Mouse (Mus musculus): ENCODE measurements around the gene Tmem63a. TPM values are rescaled to one million over a fixed set of nuclear protein-coding genes. Genes with fewer than 3 reads are reported as not detected.
A peak's percentile ranks its signal among the peaks of the same experiment; 100 is the strongest.
"Not testable (repeated sequence)": the region's sequence is repeated elsewhere in the genome, so short reads cannot be mapped to it uniquely, and the experiment has no call there.

Tmem63a gene
- 1.1 and 1.3 TPM in 2 replicates for polyA plus RNA-seq (2014; fragmentation: Nextera tagmentation; extraction: Ambion mirVana)

- DNase-seq (ENCODE audit: low spot score) (peak; percentile 50), ATAC-seq (peak; percentile 61)
- H3K4me3 ChIP-seq (ENCODE audit: low read depth, low read length): peak within 1 kb of the TSS; percentile 64
- H3K27me3 ChIP-seq (replicated peaks; ENCODE audit: control insufficient read depth, insufficient read depth, low read length): peaks cover 41% of the 10 kb centered on the region
- peak within 1 kb of the TSS; percentile 65 for H3K9ac ChIP-seq (ENCODE audit: low read length)
- peak within 1 kb of the TSS; percentile 93 for H3K4me2 ChIP-seq (ENCODE audit: low read length)
- peaks cover 5% of the 10 kb centered on the region; the same call in 1 of the 2 replicates for H3K4me1 ChIP-seq (ENCODE audit: control insufficient read depth, insufficient read depth, low read length)
- H3K27ac ChIP-seq (ENCODE audit: low read depth, low read length): no peak within 1 kb of the TSS
- WGBS: under 1% methylated on average over 70 of the region's 73 CpGs
- H3K36me3 ChIP-seq (ENCODE audit: control insufficient read depth, insufficient read depth, low read length): no peaks in the 10 kb centered on the region
- H3K9me3 ChIP-seq (replicated peaks; ENCODE audit: control insufficient read depth, low read length): no peaks in the 10 kb centered on the region
Measured at GRCm38 (mm10) chr1:180942166-180943031, at the start of gene Tmem63a. Gene Tmem63a (plus strand): TSS chr1:180942344.

- 72% methylated on average over 10 of the region's 10 CpGs for WGBS
- no peak within 1 kb of the TSS for H3K9ac ChIP-seq (ENCODE audit: low read length)
- DNase-seq (ENCODE audit: low spot score) (no peak), ATAC-seq (no peak)
- peaks cover 10% of the 10 kb centered on the region; the same call in 1 of the 2 replicates for H3K27me3 ChIP-seq (replicated peaks; ENCODE audit: control insufficient read depth, insufficient read depth, low read length)
- no peak within 1 kb of the TSS for H3K4me3 ChIP-seq (ENCODE audit: low read depth, low read length)
- H3K9me3 ChIP-seq (replicated peaks; ENCODE audit: control insufficient read depth, low read length): no peaks in the 10 kb centered on the region
- H3K4me2 ChIP-seq (ENCODE audit: low read length): no peak within 1 kb of the TSS
- no peak within 1 kb of the TSS for H3K27ac ChIP-seq (ENCODE audit: low read depth, low read length)
- H3K36me3 ChIP-seq (ENCODE audit: control insufficient read depth, insufficient read depth, low read length): no peaks in the 10 kb centered on the region
- peaks cover 6% of the 10 kb centered on the region; the same call in 1 of the 2 replicates for H3K4me1 ChIP-seq (ENCODE audit: control insufficient read depth, insufficient read depth, low read length)
Measured at GRCm38 (mm10) chr1:180892808-180893207, 49.3 kb upstream of the Tmem63a start, which contains the start of gene Lefty2. Gene Lefty2 (plus strand): TSS chr1:180893108.

GRCm38 (mm10) chr1:180894088-180894987 lies 47.8 kb upstream of the Tmem63a start:
- DNase-seq (ENCODE audit: low spot score); H3K9me3 ChIP-seq (replicated peaks; ENCODE audit: control insufficient read depth, low read length); H3K9ac ChIP-seq (ENCODE audit: low read length); H3K4me1 ChIP-seq (ENCODE audit: control insufficient read depth, insufficient read depth, low read length); ATAC-seq; H3K27ac ChIP-seq (ENCODE audit: low read depth, low read length); H3K36me3 ChIP-seq (ENCODE audit: control insufficient read depth, insufficient read depth, low read length): not testable (repeated sequence)
- WGBS: 4% methylated on average over 37 of the region's 51 CpGs
- Histone ChIP-seq H3K27me3 (replicated peaks; ENCODE audit: control insufficient read depth, insufficient read depth, low read length) (peaks cover 10% of the 10 kb centered on the region; the same call in 1 of the 2 replicates), H3K4me2 (ENCODE audit: low read length) (peak overlapping the region; percentile 37), H3K4me3 (ENCODE audit: low read depth, low read length) (peak overlapping the region; percentile 8; the same call in 1 of the 2 replicates)

GRCm38 (mm10) chr1:180901107-180901506 lies 41.0 kb upstream of the Tmem63a start:
- Histone ChIP-seq H3K4me2 (ENCODE audit: low read length) (no peak overlapping the region), H3K4me3 (ENCODE audit: low read depth, low read length) (no peak overlapping the region), H3K9ac (ENCODE audit: low read length) (no peak overlapping the region), H3K36me3 (ENCODE audit: control insufficient read depth, insufficient read depth, low read length) (peaks cover 3% of the 10 kb centered on the region; the same call in 1 of the 2 replicates), H3K27me3 (replicated peaks; ENCODE audit: control insufficient read depth, insufficient read depth, low read length) (no peaks in the 10 kb centered on the region), H3K27ac (ENCODE audit: low read depth, low read length) (no peak overlapping the region), H3K9me3 (replicated peaks; ENCODE audit: control insufficient read depth, low read length) (no peaks in the 10 kb centered on the region), H3K4me1 (ENCODE audit: control insufficient read depth, insufficient read depth, low read length) (peaks cover 9% of the 10 kb centered on the region)
- DNase-seq (ENCODE audit: low spot score): peak; percentile 88
- ATAC-seq: no peak
- WGBS: under 1% methylated on average over 4 of the region's 4 CpGs

- H3K9ac ChIP-seq (ENCODE audit: low read length): no peak overlapping the region
- no peak overlapping the region for H3K27ac ChIP-seq (ENCODE audit: low read depth, low read length)
- no peak for ATAC-seq
- H3K36me3 ChIP-seq (ENCODE audit: control insufficient read depth, insufficient read depth, low read length): peaks cover 21% of the 10 kb centered on the region
- H3K27me3 ChIP-seq (replicated peaks; ENCODE audit: control insufficient read depth, insufficient read depth, low read length): no peaks in the 10 kb centered on the region
- peaks cover 9% of the 10 kb centered on the region for H3K4me1 ChIP-seq (ENCODE audit: control insufficient read depth, insufficient read depth, low read length)
- WGBS: 38% methylated on average over 5 of the region's 5 CpGs
- no peak for DNase-seq (ENCODE audit: low spot score)
- no peaks in the 10 kb centered on the region for H3K9me3 ChIP-seq (replicated peaks; ENCODE audit: control insufficient read depth, low read length)
- no peak overlapping the region for H3K4me2 ChIP-seq (ENCODE audit: low read length)
- H3K4me3 ChIP-seq (ENCODE audit: low read depth, low read length): no peak overlapping the region
Measured at GRCm38 (mm10) chr1:180902915-180903314, 39.2 kb upstream of the Tmem63a start.

GRCm38 (mm10) chr1:180903666-180904038 lies 38.5 kb upstream of the Tmem63a start:
- ATAC-seq: peak; percentile 11
- WGBS: 40% methylated on average over 10 of the region's 10 CpGs
- no peaks in the 10 kb centered on the region for H3K9me3 ChIP-seq (replicated peaks; ENCODE audit: control insufficient read depth, low read length)
- no peak for DNase-seq (ENCODE audit: low spot score)
- H3K4me3 ChIP-seq (ENCODE audit: low read depth, low read length): peak overlapping the region; percentile 86
- peaks cover 9% of the 10 kb centered on the region for H3K4me1 ChIP-seq (ENCODE audit: control insufficient read depth, insufficient read depth, low read length)
- H3K4me2 ChIP-seq (ENCODE audit: low read length): peak overlapping the region; percentile 88
- H3K27ac ChIP-seq (ENCODE audit: low read depth, low read length): no peak overlapping the region
- H3K9ac ChIP-seq (ENCODE audit: low read length): peak overlapping the region; percentile 59
- peaks cover 26% of the 10 kb centered on the region for H3K36me3 ChIP-seq (ENCODE audit: control insufficient read depth, insufficient read depth, low read length)
- H3K27me3 ChIP-seq (replicated peaks; ENCODE audit: control insufficient read depth, insufficient read depth, low read length): no peaks in the 10 kb centered on the region

GRCm38 (mm10) chr1:180904039-180904814 lies 37.9 kb upstream of the Tmem63a start, which contains the start of gene Pycr2:
Gene Pycr2 (plus strand): TSS chr1:180904293.
- 0% methylated on average over 52 of the region's 52 CpGs for WGBS
- H3K9me3 ChIP-seq (replicated peaks; ENCODE audit: control insufficient read depth, low read length): no peaks in the 10 kb centered on the region
- H3K27ac ChIP-seq (ENCODE audit: low read depth, low read length): peak within 1 kb of the TSS; percentile 77; the same call in 1 of the 2 replicates
- peak within 1 kb of the TSS; percentile 95 for H3K9ac ChIP-seq (ENCODE audit: low read length)
- no peaks in the 10 kb centered on the region for H3K27me3 ChIP-seq (replicated peaks; ENCODE audit: control insufficient read depth, insufficient read depth, low read length)
- H3K4me3 ChIP-seq (ENCODE audit: low read depth, low read length): peak within 1 kb of the TSS; percentile 86
- peak within 1 kb of the TSS; percentile 88 for H3K4me2 ChIP-seq (ENCODE audit: low read length)
- H3K4me1 ChIP-seq (ENCODE audit: control insufficient read depth, insufficient read depth, low read length): peaks cover 9% of the 10 kb centered on the region
- ATAC-seq: peak; percentile 99
- H3K36me3 ChIP-seq (ENCODE audit: control insufficient read depth, insufficient read depth, low read length): peaks cover 30% of the 10 kb centered on the region
- peak; percentile 98 for DNase-seq (ENCODE audit: low spot score)

GRCm38 (mm10) chr1:180904815-180905080 lies 37.4 kb upstream of the Tmem63a start:
- peaks cover 30% of the 10 kb centered on the region for H3K36me3 ChIP-seq (ENCODE audit: control insufficient read depth, insufficient read depth, low read length)
- no peaks in the 10 kb centered on the region for H3K9me3 ChIP-seq (replicated peaks; ENCODE audit: control insufficient read depth, low read length)
- ATAC-seq (no peak), DNase-seq (ENCODE audit: low spot score) (no peak)
- WGBS: 2% methylated on average over 5 of the region's 5 CpGs
- no peaks in the 10 kb centered on the region for H3K27me3 ChIP-seq (replicated peaks; ENCODE audit: control insufficient read depth, insufficient read depth, low read length)
- peak overlapping the region; percentile 95 for H3K9ac ChIP-seq (ENCODE audit: low read length)
- 0 out of 2 replicates have a peak overlapping the region, but pooled peaks have one; percentile 77 for H3K27ac ChIP-seq (ENCODE audit: low read depth, low read length)
- H3K4me1 ChIP-seq (ENCODE audit: control insufficient read depth, insufficient read depth, low read length): peaks cover 9% of the 10 kb centered on the region
- peak overlapping the region; percentile 88 for H3K4me2 ChIP-seq (ENCODE audit: low read length)
- peak overlapping the region; percentile 86 for H3K4me3 ChIP-seq (ENCODE audit: low read depth, low read length)

All from forebrain, embryonic 14.5 days (tissue).